Mouse (Mus musculus): ENCODE results near the gene Ypel2.

GRCm38 (mm10) chr11:87022765-87023164 lies 29.3 kb upstream of the Ypel2 start:
- TF ChIP-seq EP300 (IDR thresholded peaks at IDR 0.05; ENCODE audit: low read depth in 1 of 2, low read length in 2 of 2): peak in 1 of 2 experiments; percentile 35; a peak in 1 of 4 replicates
- TF ChIP-seq USF1 (IDR thresholded peaks at IDR 0.05; ENCODE audit: low read depth, low read length): no peak
- TF ChIP-seq SIN3A (IDR thresholded peaks at IDR 0.05; ENCODE audit: low read length): no peak
- no peak for TF ChIP-seq NRF1 (IDR thresholded peaks at IDR 0.05; ENCODE audit: insufficient read depth, low read depth, low read length, poor library complexity, severe bottlenecking)
- TF ChIP-seq TAL1 (IDR thresholded peaks at IDR 0.05; ENCODE audit: low read length): no peak
- TF ChIP-seq MYC (IDR thresholded peaks at IDR 0.05; ENCODE audit: low read depth, low read length): no peak
- peak in 2 of 3 experiments; percentile 6 to 21; a peak in 1 of 6 replicates for TF ChIP-seq CTCF (IDR thresholded peaks at IDR 0.05 in 2 of 3, conservative IDR thresholded peaks at IDR 0.05 in 1 of 3; ENCODE audit: control insufficient read depth in 1 of 3, insufficient read depth in 1 of 3, low read depth in 2 of 3, low read length in 3 of 3, poor library complexity in 1 of 3, severe bottlenecking in 1 of 3)
- no peak for TF ChIP-seq GABPA (IDR thresholded peaks at IDR 0.05; ENCODE audit: low read depth, low read length)
